Mouse (Mus musculus): ENCODE data around the gene Palm.
"Not testable (repeated sequence)": the region's sequence is repeated elsewhere in the genome, so short reads cannot be mapped to it uniquely, and the experiment has no call there.

Palm gene

DNA sequence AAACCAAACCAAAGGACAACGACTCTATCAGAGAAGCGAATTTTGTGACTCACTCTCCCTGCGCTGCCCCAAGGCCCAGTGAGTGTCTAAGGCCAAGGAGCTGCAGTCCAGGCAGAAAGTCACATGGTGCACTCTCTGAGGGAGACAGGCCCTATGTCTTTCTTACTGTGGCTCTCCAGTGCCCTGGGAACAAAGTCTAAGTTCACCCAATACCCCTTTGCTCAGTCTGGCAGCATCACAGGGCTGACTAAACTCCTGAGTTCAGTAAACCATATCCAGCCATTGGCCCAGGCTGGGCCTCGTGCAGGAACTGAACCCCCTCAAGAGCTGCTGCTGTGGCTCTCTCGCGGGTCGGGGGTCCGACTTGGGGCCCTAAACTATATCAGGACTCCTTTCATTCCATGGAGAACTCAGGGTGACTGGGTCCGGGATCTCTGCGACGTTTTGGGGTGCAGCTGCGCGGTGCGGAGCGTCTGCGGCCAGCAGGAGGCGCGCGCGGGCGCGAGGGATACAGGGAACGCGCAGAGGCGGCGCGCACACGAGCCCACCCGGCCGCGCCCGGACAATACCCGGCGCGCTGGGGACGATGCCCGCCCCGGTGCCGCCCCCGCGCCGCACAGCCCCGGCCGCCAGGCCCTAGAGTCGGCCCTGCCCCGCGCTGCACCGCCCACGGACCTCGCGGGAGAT is at the start of gene Palm:
Gene Palm (plus strand): TSS at position 522 of the 687 bp plus-strand sequence.
- DNase-seq (ENCODE audit: low read depth, low spot score), result peak; percentile 83

DNA sequence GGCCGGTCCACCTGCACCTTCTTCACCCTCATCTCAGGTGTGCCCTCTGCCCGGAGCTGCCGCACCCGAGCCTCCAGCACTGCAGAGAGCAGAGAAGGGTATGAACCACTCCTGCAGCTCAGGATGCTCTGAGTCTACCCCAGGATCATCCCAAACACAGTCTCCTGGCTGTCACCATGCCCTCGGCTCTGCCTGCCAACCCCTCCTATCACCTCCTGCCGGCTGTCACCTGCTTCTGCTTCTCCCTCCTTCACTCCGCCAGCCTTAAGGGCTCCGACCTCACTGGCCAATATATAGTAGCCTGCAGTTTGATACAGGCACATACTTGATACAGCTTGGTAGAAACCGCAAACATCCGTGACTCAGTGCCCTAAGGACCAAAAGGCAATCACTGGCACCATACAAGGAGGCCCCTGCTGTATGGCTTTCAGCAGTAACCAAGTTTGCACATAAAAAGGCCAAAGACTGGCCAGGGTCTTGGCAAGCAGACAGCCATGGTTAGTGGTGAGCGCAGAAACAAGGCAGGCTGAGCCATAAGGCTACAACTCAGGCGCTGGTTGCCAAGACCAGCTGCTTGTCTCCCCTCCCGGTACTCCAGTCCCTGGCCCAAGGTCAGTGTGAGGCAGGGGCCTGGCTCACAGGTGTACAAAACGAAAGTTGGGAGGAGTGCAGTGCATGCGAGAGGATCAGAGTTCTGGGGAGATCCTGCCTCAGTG is 49.6 kb upstream of the Palm start:
- no peak for DNase-seq (ENCODE audit: low read depth, low spot score)

DNA sequence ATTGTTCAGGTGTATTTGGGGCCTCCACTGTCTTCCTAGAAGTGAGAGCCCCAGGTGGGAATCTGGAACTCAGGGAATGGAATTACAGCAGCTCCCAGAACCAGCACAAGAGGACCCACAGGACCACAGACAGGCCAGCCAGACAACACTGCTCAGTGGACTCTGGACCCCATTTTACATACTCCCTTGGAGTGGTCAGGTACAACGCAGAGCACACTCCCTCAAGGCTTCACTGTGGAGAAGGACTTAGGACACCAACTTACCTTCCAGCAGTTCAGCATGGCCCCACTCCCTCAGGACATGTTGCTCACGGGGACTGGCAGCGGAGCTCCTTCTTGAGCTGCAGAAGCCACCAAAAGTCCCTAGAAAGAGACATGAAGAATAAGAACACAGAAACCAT is 48.0 kb upstream of the Palm start:
- DNase-seq (ENCODE audit: low read depth, low spot score), result no peak

DNA sequence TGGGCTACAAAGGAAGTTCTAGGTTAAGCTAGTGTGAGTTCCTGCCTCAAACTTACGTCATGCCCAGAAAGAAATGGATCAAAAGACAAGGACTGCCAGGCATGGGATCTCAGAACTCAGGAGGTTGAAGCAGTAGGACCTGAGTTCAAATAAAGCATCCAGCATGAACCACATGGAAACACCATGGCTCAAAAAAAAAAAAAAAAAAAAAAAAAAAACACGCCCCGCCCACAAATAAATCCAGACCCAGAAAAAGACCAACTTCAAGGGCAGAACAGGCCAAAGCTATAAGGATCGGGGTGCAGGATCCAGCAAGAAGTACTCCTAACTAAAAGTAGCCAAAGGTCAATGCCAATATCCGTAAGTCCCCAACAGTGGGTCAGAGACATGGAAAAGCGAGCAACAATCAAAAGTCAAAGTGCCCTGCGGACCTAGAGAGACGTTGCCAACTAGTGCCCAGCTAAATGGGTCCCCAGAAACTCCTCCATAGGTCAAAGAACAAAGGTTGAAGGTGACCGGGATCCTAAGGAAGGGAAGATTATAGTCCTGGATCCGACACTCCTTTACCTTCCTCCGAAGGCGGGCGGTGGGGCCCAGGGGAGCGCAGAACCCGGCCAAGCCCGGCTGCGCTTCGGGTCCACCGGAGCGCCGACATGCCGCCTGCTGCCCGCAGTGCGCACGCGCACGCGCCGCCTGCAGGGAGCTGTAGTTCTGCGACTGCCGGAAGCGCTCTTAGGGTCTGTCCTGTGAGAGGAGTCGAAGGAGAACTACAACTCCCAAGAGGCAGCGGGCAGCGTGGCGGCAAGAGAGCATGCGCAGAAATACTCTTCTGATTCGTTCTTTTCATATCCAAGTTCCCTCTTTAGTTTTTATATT is 47.2 kb upstream of the Palm start, which contains the start of gene Polrmt:
Gene Polrmt (minus strand): TSS at position 684 of the 876 bp plus-strand sequence.
- DNase-seq (ENCODE audit: low read depth, low spot score), result peak; percentile 98

DNA sequence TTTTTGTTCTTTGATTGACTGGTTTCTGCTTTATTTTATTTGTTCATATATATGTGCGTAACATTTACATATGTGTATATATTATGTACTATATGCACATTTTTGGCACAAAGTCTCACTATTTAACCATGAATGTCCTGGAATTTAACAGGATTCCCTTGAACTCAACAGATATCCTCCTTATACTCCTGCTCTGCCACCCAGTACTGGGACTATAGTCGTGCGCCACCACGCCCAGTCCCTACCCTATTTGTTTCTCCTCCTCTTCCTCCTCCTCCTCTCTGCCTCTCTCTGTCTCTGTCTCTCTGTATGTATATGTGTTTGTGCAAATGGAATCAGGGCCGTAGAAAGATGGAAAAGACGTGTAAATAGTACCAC is 46.6 kb upstream of the Palm start:
- no peak for DNase-seq (ENCODE audit: low read depth, low spot score)

DNA sequence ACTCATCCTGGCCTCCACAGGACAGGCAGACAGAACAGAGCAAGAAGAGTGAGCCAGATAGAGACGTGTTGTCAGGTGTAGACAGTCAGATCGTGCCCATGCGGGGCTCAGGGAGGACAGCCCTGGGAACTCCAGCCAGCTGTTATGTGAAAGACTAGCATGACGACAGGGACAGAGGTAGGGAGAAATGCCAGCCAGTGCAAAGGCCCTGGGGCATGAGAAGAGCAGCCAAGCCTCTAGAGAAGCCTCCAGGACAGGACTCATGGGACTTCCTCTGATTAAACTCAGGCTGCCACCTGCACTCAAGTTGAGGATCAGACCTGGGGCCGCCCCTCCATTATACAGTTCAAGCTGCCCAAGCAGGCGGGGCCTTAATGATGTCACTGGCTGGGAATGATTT is 44.9 kb upstream of the Palm start:
- no peak for DNase-seq (ENCODE audit: low read depth, low spot score)

DNA sequence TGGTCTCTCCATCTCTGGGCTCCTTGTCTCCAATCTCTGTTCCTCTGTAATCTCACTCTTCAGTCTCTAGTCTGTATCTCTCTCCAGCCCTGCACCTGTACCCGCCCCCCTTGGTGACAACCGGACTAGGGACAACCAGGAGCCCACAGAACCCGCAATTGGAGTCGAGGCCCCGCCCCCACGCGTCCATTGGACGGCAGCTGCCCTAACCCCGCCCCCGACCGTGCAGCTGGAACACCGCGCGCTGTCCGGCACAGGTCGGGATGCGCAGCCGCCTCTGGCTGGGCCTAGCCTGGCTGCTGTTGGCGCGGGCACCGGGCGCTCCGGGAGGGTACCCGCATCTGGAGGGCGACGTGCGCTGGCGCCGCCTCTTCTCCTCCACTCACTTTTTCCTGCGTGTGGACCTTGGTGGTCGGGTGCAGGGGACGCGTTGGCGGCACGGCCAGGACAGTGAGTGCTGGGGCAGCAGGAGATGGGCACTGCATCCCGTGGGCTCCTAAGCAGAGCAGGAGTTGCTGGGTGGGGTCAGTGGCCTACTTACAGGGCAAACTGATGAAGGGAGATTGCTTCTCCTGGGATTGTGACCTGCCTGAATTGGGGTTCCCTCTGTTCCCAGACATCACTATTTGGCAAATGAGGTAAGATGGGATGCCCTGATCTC is 38.4 kb upstream of the Palm start, which contains the start of gene Fgf22:
Gene Fgf22 (plus strand): TSS at position 221 of the 661 bp plus-strand sequence.
- no peak for DNase-seq (ENCODE audit: low read depth, low spot score)

DNA sequence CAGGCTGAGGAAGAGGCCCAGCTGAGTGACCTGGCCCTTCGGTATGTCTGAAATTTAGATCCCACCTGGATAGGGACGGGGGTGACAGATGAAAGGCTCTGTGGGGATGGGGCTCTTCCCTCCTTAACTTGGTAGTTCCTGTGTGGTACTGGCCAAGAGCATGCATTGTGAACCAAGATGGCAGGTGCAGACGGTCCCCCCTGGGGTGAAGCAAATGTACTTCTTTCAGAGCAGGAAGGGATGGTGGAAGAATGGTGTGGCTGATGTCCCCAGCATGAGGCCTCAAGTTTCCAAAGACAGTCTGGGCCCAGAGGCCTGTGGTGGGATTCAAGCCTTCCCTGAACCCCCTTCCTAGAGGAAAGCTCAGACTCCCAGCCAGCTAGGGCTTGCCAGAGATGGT is 37.5 kb upstream of the Palm start:
- no peak for DNase-seq (ENCODE audit: low read depth, low spot score)

DNA sequence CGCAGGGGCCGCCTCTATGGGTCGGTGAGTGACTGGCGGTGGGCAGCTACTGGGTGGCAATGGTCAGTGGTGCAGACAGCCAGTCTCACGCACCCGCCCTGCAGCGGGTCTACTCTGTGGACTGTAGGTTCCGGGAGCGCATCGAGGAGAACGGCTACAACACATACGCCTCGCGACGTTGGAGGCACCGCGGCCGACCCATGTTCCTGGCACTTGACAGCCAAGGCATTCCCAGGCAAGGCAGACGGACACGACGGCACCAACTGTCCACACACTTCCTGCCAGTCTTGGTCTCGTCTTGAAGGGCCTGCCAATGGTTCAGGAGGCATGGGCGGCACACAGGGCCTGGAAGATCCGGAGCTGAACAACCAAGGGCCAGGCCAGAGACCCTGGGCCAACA is 36.7 kb upstream of the Palm start:
- DNase-seq (ENCODE audit: low read depth, low spot score), result no peak

DNA sequence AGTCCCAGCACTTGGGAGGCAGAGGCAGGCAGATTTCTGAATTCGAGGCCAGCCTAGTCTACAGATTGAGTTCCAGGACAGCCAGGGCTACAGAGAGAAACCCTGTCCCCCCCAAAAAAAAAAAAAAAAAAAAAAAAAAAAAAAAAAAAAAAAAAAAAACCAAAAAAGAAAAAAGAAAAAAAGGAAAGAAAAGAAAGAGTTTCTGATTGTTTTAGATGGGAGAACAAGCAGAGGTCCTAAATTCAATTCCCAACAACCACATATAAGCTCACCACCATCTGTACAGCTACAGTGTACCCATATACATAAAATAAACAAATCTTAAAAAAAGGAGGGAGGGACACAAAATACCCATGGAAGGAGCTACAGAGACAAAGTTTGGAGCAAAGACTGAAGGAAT is 33.7 kb upstream of the Palm start:
- DNase-seq (ENCODE audit: low read depth, low spot score), result not testable (repeated sequence)

DNA sequence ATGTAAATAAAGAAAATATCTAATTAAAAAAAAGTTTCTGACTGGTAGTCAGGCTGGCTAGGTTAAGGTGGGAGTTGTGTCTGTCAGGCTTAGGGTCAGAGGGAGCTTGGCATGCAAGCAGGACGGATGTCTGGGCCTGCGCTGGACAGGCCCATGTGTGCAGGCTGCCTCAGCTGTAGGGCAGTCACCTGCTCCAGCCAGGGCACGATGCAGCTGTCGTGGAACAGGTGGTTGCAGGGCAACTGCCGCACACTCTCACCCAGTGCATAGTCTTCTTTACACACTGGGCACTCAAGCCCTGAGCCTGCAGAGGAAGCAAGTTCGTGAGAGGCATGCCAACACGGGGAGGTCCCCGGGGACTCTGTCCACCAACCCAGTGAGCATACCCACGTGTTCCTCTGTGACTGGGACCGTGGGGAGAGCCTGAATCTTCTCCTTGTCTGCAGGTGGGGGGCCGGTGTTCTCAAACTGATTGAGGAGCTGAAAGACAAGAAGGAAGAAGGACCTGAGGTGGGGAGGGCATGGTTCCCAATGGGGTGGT is 32.7 kb upstream of the Palm start:
- DNase-seq (ENCODE audit: low read depth, low spot score), result no peak

DNA sequence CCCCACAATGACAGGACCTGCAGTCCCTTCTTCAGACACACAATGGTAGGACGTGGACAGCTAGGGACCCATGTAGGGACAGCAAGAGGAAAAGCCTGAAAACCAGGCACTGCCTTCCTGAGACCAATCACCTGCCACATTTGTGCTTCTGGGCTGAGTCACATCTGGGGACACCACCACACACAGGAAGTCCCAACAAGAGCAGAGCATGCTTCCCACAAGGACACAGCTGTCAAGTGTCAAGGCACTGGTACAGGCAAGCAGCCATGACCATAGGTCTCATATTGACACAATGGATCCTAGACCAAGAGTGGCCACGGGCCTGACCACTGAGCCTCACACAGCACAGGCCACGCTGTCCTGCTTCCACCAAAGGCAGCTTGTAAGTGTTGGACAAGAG is 30.5 kb upstream of the Palm start:
- DNase-seq (ENCODE audit: low read depth, low spot score), result no peak

DNA sequence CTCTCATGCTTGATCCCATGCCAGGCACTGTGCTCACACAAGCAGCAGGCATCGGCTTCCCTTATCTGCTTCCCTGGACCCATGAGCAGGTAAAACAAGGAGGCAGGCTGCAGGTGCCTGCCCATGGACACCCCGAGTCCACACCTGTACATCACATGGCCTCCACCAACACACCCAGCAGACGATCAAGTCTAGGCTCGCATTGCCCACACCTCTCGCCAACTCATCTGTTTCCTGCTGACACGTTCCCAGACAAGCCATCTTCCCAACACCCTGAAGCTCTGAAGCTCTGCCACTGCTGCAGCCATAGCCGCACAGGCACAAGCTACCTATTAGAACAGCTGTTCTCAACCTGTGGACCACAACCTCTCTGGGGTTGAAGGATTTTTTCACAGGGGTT is 29.1 kb upstream of the Palm start:
- no peak for DNase-seq (ENCODE audit: low read depth, low spot score)

DNA sequence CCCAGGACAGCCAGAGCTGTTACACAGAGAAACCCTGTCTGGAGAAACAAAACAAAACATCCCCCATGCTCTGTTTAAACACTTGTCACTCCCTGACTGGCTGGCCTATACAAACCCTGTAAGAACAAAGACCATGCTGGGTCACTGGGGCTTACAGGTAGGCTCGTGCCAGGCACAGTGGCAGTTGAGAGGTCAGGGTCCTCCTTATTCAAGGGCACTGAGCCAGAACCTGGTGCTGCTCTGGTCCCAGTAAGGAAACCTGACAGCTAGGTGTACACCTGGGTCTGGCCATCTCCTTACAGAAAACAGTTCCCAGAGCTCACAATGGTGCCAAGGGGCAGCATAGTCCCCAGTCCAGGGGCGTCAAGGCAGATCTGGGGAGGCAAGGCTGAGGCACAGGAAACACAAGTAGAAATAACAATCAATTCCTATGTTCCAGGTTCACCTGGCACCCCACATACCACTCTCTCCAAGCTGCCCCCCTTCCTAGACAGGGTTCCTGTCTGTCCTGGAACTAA is 28.1 kb upstream of the Palm start:
- no peak for DNase-seq (ENCODE audit: low read depth, low spot score)

DNA sequence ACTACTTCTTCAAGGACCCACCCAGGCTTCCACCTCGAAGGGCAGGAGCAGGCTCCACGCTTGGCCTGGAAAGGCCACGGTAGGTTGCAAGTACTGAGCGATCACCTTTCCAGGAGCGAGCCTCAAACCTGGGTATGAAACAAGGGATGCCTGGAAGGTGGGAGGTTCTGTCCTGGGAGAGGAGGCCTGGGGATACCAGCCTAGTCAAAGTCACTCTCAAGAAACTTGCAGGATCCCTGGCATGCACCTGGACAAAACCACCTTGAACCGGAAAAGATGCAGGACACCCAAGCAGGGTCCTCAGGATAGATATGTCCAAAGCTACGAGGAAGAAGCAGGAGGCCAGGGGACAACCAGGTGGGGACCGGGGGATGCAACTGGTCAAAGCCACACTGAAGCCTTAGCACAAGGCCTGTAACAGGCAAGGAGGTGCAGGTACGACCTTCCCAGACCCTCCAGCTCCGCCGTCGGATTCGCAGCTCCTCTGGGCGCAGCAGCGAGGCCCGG is 27.3 kb upstream of the Palm start:
- DNase-seq (ENCODE audit: low read depth, low spot score), result no peak

DNA sequence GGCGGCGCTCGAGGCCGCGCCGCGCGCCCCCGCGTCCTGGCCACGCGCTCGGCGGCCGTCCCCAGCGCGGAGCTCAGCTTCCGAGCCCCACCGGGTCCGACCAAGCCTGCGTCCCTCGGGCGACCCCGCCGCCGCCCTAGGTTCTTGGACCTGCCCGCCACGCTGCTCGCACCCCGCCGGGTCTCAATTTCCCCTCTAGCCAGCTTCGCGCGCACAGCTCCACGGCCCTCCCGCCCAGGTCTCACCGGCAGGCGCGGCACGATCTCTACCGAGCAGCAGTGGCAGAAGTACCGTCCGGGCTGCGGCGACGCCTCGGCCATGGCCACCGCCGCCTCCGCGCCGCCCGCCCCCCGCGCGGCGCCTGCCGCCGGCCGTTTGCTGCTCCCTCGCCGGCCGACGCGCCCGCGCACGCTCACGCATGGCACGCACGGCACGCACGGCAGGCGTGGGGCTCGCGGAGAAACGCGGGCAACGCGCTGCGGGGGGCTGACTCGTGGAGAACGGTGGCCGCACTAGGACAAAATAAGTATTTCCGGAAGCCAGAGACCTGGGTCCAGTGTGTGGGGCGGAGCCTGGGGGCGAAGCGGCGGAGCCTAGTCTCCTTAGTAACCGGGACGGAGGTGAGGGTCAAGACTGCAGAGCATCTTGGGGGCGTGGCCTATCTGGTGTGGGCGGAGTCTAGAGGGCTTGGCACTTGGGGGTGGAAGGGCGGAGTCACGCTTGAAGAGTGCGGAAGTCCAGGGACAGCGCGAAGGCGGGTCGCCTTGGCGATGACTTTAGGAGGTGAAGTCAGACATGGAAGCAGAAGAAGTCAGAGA is 26.7 kb upstream of the Palm start, which contains the start of gene Rnf126:
Gene Rnf126 (minus strand): TSS at position 445 of the 818 bp plus-strand sequence.
- DNase-seq (ENCODE audit: low read depth, low spot score), result peak; percentile 100

DNA sequence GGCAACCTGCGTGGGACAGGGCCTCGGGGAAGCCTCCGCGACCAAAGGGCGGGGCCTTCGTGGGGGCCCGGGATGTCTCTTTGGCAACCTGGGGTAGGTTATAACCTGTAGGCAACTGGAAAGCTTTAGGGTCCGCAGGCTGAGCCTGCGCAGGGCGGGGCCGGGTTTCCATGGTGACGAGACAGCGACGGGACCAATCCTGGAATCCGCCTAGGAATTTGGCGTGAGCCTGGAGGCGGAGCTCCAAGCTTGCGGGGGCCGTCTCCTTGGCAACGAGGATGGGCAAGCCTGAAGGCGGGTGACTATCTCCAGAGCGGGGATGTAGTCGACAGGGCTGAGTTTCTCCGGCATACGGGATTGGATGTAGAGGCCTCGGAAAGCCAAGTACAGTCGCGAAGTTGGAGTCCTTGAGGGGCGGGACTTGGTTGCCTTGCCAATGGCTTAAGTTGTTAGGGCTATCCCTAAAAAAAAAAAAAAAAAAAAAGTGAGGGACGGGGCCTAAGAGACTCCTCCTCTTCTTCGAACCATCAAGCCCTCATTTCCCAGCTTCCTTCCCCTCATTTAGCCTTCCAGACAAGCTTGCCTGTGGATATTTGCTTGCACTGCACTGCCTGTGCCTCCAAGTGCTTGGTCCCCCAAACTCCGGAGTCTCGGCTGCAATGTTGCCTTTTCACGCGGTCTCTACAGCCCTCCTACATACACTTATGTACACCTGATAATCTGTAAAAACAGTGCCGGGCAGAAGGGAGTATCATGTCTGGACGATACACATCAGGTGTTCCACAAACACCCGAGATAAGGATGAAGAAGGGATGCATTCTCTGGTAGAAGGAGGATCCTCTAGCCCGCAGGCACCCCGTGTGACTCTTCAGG is 25.8 kb upstream of the Palm start:
- no peak for DNase-seq (ENCODE audit: low read depth, low spot score)

DNA sequence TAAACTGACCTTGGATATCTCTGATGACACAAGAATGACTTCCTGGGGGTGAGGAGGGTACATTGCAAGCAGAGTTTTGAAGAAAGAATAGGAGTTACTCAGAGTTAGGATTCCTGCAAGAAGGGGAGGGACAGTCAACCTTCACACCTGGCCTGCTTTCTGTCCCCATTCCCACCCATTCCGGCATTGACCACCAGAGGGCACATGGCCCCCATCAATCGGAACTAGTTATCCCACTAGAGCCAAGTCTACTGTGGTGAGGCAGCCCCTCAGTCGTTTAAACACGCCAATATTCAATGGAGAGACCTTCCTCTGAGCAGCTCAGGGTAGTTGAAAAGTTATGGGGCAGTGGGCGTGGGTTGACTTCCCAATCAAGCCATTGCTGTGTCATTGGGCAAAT is 25.0 kb upstream of the Palm start:
- DNase-seq (ENCODE audit: low read depth, low spot score), result peak; percentile 75

DNA sequence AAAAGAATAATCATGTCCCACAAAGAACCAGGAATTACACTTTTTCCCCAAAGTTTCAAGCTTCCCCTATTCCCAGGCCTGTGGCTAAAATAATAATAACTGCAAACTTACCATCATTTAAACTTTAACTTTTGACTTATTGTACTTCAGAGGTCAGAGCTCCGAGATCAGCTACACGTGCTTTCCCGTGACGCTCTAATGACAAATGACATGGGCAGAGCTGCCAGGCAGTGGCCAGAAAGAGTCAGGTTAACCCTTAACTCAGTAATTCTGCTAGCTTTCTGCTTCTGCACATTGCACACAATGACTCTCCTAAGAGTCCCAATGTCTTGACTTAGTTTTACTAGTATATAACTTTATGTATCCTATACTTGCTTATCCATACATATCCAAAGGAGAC is 24.0 kb upstream of the Palm start:
- no peak for DNase-seq (ENCODE audit: low read depth, low spot score)

All from A20 (cell line).